Mouse (Mus musculus): ENCODE results near the gene Ugt1a7c.

- TF ChIP-seq USF1 (IDR thresholded peaks at IDR 0.05; ENCODE audit: low read depth), result no peak
- TF ChIP-seq CTCF (IDR thresholded peaks at IDR 0.05; ENCODE audit: control insufficient read depth, insufficient read depth, insufficient read length), result no peak
- TF ChIP-seq MAX (IDR thresholded peaks at IDR 0.05), result no peak
- no peak for TF ChIP-seq CEBPB (IDR thresholded peaks at IDR 0.05; ENCODE audit: low read depth)
These were observed 160.1 kb downstream of the Ugt1a7c start for GRCm38 (mm10) chr1:88254793-88255465.

Measured in C2C12 (cell line).